Mouse (Mus musculus) megakaryocyte-erythroid progenitor cell, adult 5-6 weeks (primary cell): ENCODE measurements around the gene Foxd2. TPM values are rescaled to one million over a fixed set of nuclear protein-coding genes. Genes with fewer than 3 reads are reported as not detected.

ENCODE experiments used
- ATAC-seq: replicated peaks from 2 replicates; pipeline ENCODE4 v1.8.0; 2016; ENCODE audit warnings: mild to moderate bottlenecking, inconsistent platforms; ENCODE audit not compliant: severe bottlenecking, poor library complexity, low FRiP score, low TSS enrichment
- total RNA-seq, 2 experiments: library from RNA; stranded (forward) in 1 of 2; stranded (reverse) in 1 of 2; fragments of 200-1000, 215-1000 nt in 1 of 2; fragments of >200 nt in 1 of 2; fragmentation: Nextera tagmentation in 1 of 2; gene quantifications; 2 replicates each; pipeline ENCODE4 v1.2.3; 2014 to 2017

The Foxd2 gene
- total RNA-seq, 2 experiments from 2014 or later, result 0.09 TPM; not detected in 1

- no peak for ATAC-seq
These were observed 38.7 kb downstream of the Foxd2 start for GRCm38 (mm10) chr4:114869765-114870490.

DNA sequence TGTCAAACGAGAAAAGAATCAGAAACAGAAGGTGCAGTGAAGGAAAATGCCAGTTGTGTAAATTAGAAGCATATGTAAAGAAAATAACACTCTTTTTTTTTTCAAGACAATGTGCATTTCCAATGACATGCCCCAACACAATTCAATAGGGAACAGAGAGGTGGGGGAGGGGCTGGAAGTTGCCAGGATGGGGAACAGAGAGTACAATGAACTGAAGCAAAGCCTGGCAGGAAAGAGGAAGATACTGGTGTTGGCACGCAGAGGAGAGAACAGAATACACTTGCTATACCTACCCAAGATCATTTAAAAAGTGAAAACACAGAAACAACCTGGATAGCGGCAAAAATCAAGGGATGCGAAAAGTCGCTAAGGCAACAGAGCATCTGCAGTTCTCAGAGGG, 45.5 kb downstream of the Foxd2 start:
- ATAC-seq, result no peak

DNA sequence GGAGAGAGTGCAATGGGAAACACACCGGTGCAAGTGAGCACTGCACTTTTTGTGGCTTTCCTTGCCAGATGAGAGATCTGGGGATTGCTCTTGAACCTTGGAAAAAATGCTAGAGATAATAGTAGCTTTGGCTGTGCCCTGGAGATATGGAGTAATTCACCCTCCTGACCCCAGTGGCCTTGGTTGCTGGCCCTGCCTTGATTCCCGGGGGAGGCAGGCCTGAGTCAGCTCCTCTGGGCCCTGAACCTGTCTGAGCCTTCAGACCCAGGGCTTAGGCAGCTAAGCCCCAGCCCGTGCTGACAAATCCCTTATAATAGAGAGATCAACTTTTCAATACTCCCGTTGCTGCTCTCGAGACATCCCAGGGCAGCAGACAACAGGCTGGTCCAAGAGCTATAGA, 50.2 kb downstream of the Foxd2 start:
- no peak for ATAC-seq

Other genes with a start within 250 kb of the Foxd2 start
- not detected in 2 replicates for gene Gm12830, start 87.2 kb downstream of the Foxd2 start, total RNA-seq (2014; fragmentation: Nextera tagmentation)
- gene Gm12830, start 87.2 kb downstream of the Foxd2 start, total RNA-seq (2017), result not detected in 2 replicates
- not detected in 2 replicates for gene Foxe3, start 17.1 kb upstream of the Foxd2 start, total RNA-seq (2014; fragmentation: Nextera tagmentation)
- gene Foxe3, start 17.1 kb upstream of the Foxd2 start, total RNA-seq (2017), result not detected in 2 replicates
- gene Cmpk1, start 78.4 kb upstream of the Foxd2 start, total RNA-seq (2014; fragmentation: Nextera tagmentation), result 48.4 and 50.3 TPM in 2 replicates
- 136 and 147 TPM in 2 replicates for gene Cmpk1, start 78.4 kb upstream of the Foxd2 start, total RNA-seq (2017)
- gene Stil, start 91.3 kb upstream of the Foxd2 start, total RNA-seq (2014; fragmentation: Nextera tagmentation), result 22.9 and 27.8 TPM in 2 replicates
- 11.0 and 15.6 TPM in 2 replicates for gene Stil, start 91.3 kb upstream of the Foxd2 start, total RNA-seq (2017)
- gene Tal1, start 147.6 kb upstream of the Foxd2 start, total RNA-seq (2014; fragmentation: Nextera tagmentation), result 99.5 and 115 TPM in 2 replicates
- gene Tal1, start 147.6 kb upstream of the Foxd2 start, total RNA-seq (2017), result 56.3 and 63.8 TPM in 2 replicates
- 22.0 and 28.7 TPM in 2 replicates for gene Pdzk1ip1, start 179.8 kb upstream of the Foxd2 start, total RNA-seq (2014; fragmentation: Nextera tagmentation)
- 5.9 and 34.2 TPM in 2 replicates for gene Pdzk1ip1, start 179.8 kb upstream of the Foxd2 start, total RNA-seq (2017)
- not detected in 2 replicates for gene Cyp4x1, start 225.4 kb upstream of the Foxd2 start, total RNA-seq (2014; fragmentation: Nextera tagmentation)
- gene Cyp4x1, start 225.4 kb upstream of the Foxd2 start, total RNA-seq (2017), result 0.27 TPM in 1 of 2 replicates, not detected in the other